Mouse (Mus musculus) heart, embryonic 11.5 days (tissue): ENCODE results near the gene Emid1. TPM values are rescaled to one million over a fixed set of nuclear protein-coding genes. Genes with fewer than 3 reads are reported as not detected.

Source experiments
- ATAC-seq: fragments of 200-750 bp; cut with Nextera tagmentation; replicated peaks from 2 replicates; pipeline ENCODE4 v1.8.0; 2017; ENCODE audit warnings: moderate library complexity; ENCODE audit not compliant: insufficient number of reproducible peaks, low FRiP score, low TSS enrichment
- H3K27ac ChIP-seq: fragments of 300-500 bp; sonication (generic); 2 replicates; pipeline ENCODE4 v1.5.1; 2014; ENCODE audit warnings: mild to moderate bottlenecking, low read depth, low read length
- H3K27me3 ChIP-seq: fragments of 300-500 bp; sonication (generic); 2 replicates; pipeline ENCODE4 v1.6.1; 2014; ENCODE audit warnings: mild to moderate bottlenecking, low read length, mixed read lengths; ENCODE audit not compliant: control insufficient read depth, insufficient read depth
- H3K36me3 ChIP-seq: fragments of 300-500 bp; sonication (generic); 2 replicates; pipeline ENCODE4 v1.6.1; 2014; ENCODE audit warnings: mild to moderate bottlenecking, low read length, moderate library complexity, mixed read lengths; ENCODE audit not compliant: control insufficient read depth, insufficient read depth
- H3K4me1 ChIP-seq: fragments of 300-500 bp; sonication (generic); 2 replicates; pipeline ENCODE4 v1.6.1; 2014; ENCODE audit warnings: low read length; ENCODE audit not compliant: control insufficient read depth, insufficient read depth
- H3K4me2 ChIP-seq: fragments of 300-500 bp; sonication (generic); 2 replicates; pipeline ENCODE4 v1.6.1; 2014; ENCODE audit warnings: mild to moderate bottlenecking, moderate library complexity
- H3K4me3 ChIP-seq: fragments of 300-500 bp; sonication (generic); 2 replicates; pipeline ENCODE4 v1.5.1; 2014; ENCODE audit warnings: low read depth, low read length
- H3K9ac ChIP-seq: fragments of 300-500 bp; sonication (generic); 2 replicates; pipeline ENCODE4 v1.6.1; 2014; ENCODE audit warnings: mild to moderate bottlenecking, low read depth, low read length, moderate library complexity
- H3K9me3 ChIP-seq: fragments of 300-500 bp; sonication (generic); replicated peaks from 2 replicates; pipeline ENCODE4 v1.6.1; 2016; ENCODE audit warnings: low read length; ENCODE audit not compliant: control insufficient read depth
- WGBS: fragments of 180-500 bp; shearing (Covaris S2); extraction: QIAGEN DNeasy Blood & Tissue Kit; methylation state at CpG from one replicate; pipeline ENCODE4 v1.1.7; 2014; ENCODE audit not compliant: insufficient replicate concordance; 5-methylcytosine and 5-hydroxymethylcytosine counted together
- polyA plus RNA-seq: library from polyadenylated mRNA; unstranded; fragments of >200 nt; fragmentation: Nextera tagmentation; extraction: Ambion mirVana; gene quantifications from 2 replicates; pipeline ENCODE4 v1.2.1, GENCODE M21; 2014

Gene Emid1
- polyA plus RNA-seq, 1 experiment from 2014 or later, result 6.8 TPM

- Histone ChIP-seq H3K4me3 (no peak overlapping the region), H3K9ac (no peak overlapping the region), H3K4me1 (no peaks in the 10 kb centered on the region), H3K27ac (no peak overlapping the region), H3K27me3 (no peaks in the 10 kb centered on the region), H3K4me2 (no peak overlapping the region), H3K36me3 (peaks cover 46% of the 10 kb centered on the region), H3K9me3 (no peaks in the 10 kb centered on the region)
- WGBS, result 83% methylated on average over 4 of the region's 4 CpGs
- ATAC-seq, result no peak
Measured at GRCm38 (mm10) chr11:5074882-5075281, 77.2 kb downstream of the Emid1 start.

GRCm38 (mm10) chr11:5068126-5068971, 83.7 kb downstream of the Emid1 start:
- no peak for ATAC-seq
- Histone ChIP-seq H3K9me3 (no peaks in the 10 kb centered on the region), H3K4me1 (peaks cover 10% of the 10 kb centered on the region), H3K9ac (no peak overlapping the region), H3K4me3 (no peak overlapping the region), H3K36me3 (peaks cover 39% of the 10 kb centered on the region), H3K27me3 (peaks cover 10% of the 10 kb centered on the region), H3K27ac (no peak overlapping the region), H3K4me2 (no peak overlapping the region)
- 85% methylated on average over 9 of the region's 9 CpGs for WGBS

- no peak for ATAC-seq
- no peak overlapping the region for H3K4me2 ChIP-seq
- no peak overlapping the region for H3K4me3 ChIP-seq
- peaks cover 23% of the 10 kb centered on the region for H3K27me3 ChIP-seq
- no peaks in the 10 kb centered on the region for H3K9me3 ChIP-seq
- H3K4me1 ChIP-seq, result peaks cover 14% of the 10 kb centered on the region
- no peak overlapping the region for H3K9ac ChIP-seq
- peaks cover 28% of the 10 kb centered on the region for H3K36me3 ChIP-seq
- no peak overlapping the region for H3K27ac ChIP-seq
Measured at GRCm38 (mm10) chr11:5067063-5067462, 85.0 kb downstream of the Emid1 start.

GRCm38 (mm10) chr11:5065056-5065821, 86.8 kb downstream of the Emid1 start, which contains the start of gene Gas2l1:
Gene Gas2l1, minus strand, starts transcription at chr11:5065327.
- Histone ChIP-seq H3K9me3 (no peaks in the 10 kb centered on the region), H3K27me3 (peaks cover 41% of the 10 kb centered on the region), H3K4me1 (peaks cover 25% of the 10 kb centered on the region), H3K4me3 (peak within 1 kb of the TSS; percentile 67), H3K27ac (peak within 1 kb of the TSS; percentile 30; the same call in 1 of the 2 replicates), H3K4me2 (peak within 1 kb of the TSS; percentile 82), H3K9ac (peak within 1 kb of the TSS; percentile 79), H3K36me3 (peaks cover 14% of the 10 kb centered on the region)
- ATAC-seq, result peak; percentile 80
- under 1% methylated on average over 42 of the region's 50 CpGs for WGBS

GRCm38 (mm10) chr11:5064282-5065055, 87.6 kb downstream of the Emid1 start:
- H3K27ac ChIP-seq, result no peak overlapping the region
- H3K9ac ChIP-seq, result peak overlapping the region; percentile 79
- no peaks in the 10 kb centered on the region for H3K9me3 ChIP-seq
- 11% methylated on average over 38 of the region's 38 CpGs for WGBS
- H3K27me3 ChIP-seq, result peaks cover 49% of the 10 kb centered on the region
- peak overlapping the region; percentile 67 for H3K4me3 ChIP-seq
- no peak for ATAC-seq
- peaks cover 11% of the 10 kb centered on the region for H3K36me3 ChIP-seq
- H3K4me1 ChIP-seq, result peaks cover 25% of the 10 kb centered on the region
- peak overlapping the region; percentile 82 for H3K4me2 ChIP-seq

GRCm38 (mm10) chr11:5063561-5064281, 88.3 kb downstream of the Emid1 start:
- H3K36me3 ChIP-seq, result peaks cover 7% of the 10 kb centered on the region; the same call in 1 of the 2 replicates
- H3K4me2 ChIP-seq, result peak overlapping the region; percentile 82
- H3K4me1 ChIP-seq, result peaks cover 32% of the 10 kb centered on the region
- ATAC-seq, result no peak
- H3K9me3 ChIP-seq, result no peaks in the 10 kb centered on the region
- H3K27me3 ChIP-seq, result peaks cover 56% of the 10 kb centered on the region
- H3K9ac ChIP-seq, result 0 out of 2 replicates have a peak overlapping the region, but pooled peaks have one; percentile 79
- H3K4me3 ChIP-seq, result peak overlapping the region; percentile 67
- 55% methylated on average over 31 of the region's 31 CpGs for WGBS
- H3K27ac ChIP-seq, result no peak overlapping the region

- H3K9me3 ChIP-seq, result no peaks in the 10 kb centered on the region
- peak overlapping the region; percentile 14; the same call in 1 of the 2 replicates for H3K4me2 ChIP-seq
- peaks cover 36% of the 10 kb centered on the region for H3K4me1 ChIP-seq
- no peak overlapping the region for H3K9ac ChIP-seq
- H3K4me3 ChIP-seq, result no peak overlapping the region; the same call in 1 of the 2 replicates
- no peaks in the 10 kb centered on the region; the same call in 1 of the 2 replicates for H3K36me3 ChIP-seq
- no peak overlapping the region for H3K27ac ChIP-seq
- ATAC-seq, result no peak
- WGBS, result 67% methylated on average over 13 of the region's 13 CpGs
- peaks cover 62% of the 10 kb centered on the region for H3K27me3 ChIP-seq
Measured at GRCm38 (mm10) chr11:5062860-5063505, 89.1 kb downstream of the Emid1 start.
